Mouse (Mus musculus): ENCODE results near the gene Aes. TPM values are rescaled to one million over a fixed set of nuclear protein-coding genes. Genes with fewer than 3 reads are reported as not detected.

The Aes gene
- total RNA-seq, 2 experiments from 2014 or later: 1,011 to 1,083 TPM

GRCm38 (mm10) chr10:81568381-81569191 is 9.3 kb downstream of the Aes start:
- DNase-seq: peak; percentile 28 to 49

- DNase-seq: no peak
These were observed 10.4 kb downstream of the Aes start for GRCm38 (mm10) chr10:81569507-81570237.

GRCm38 (mm10) chr10:81570238-81570800 is 11.0 kb downstream of the Aes start:
- DNase-seq: no peak

GRCm38 (mm10) chr10:81570831-81571500 is 11.7 kb downstream of the Aes start:
- DNase-seq: peak; percentile 93 to 95

GRCm38 (mm10) chr10:81571501-81571876 is 12.2 kb downstream of the Aes start:
- DNase-seq: peak; percentile 99 to 100

GRCm38 (mm10) chr10:81572133-81572671 is 12.9 kb downstream of the Aes start:
- peak in 1 of 2 experiments; percentile 38 for DNase-seq

- peak; percentile 80 to 83 for DNase-seq
These were observed 13.7 kb downstream of the Aes start for GRCm38 (mm10) chr10:81572975-81573374.

GRCm38 (mm10) chr10:81574081-81575056 is 15.1 kb downstream of the Aes start, which contains the start of gene Tle2:
TSS of gene Tle2 (plus strand) at chr10:81574561.
- no peak for DNase-seq

GRCm38 (mm10) chr10:81575208-81575631 is 15.9 kb downstream of the Aes start:
- peak; percentile 62 to 65 for DNase-seq

GRCm38 (mm10) chr10:81575695-81576094 is 16.4 kb downstream of the Aes start:
- DNase-seq: peak in 1 of 2 experiments; percentile 45

GRCm38 (mm10) chr10:81579967-81580366 is 20.7 kb downstream of the Aes start:
- no peak for DNase-seq

- DNase-seq: no peak
These were observed 21.3 kb downstream of the Aes start for GRCm38 (mm10) chr10:81580441-81581070.

- no peak for DNase-seq
These were observed 24.1 kb downstream of the Aes start for GRCm38 (mm10) chr10:81583347-81583746.

- no peak for DNase-seq
These were observed 29.5 kb downstream of the Aes start for GRCm38 (mm10) chr10:81588739-81589138.

- DNase-seq: no peak
These were observed 32.6 kb downstream of the Aes start for GRCm38 (mm10) chr10:81591846-81592245.

GRCm38 (mm10) chr10:81592631-81593030 is 33.3 kb downstream of the Aes start:
- DNase-seq: no peak

GRCm38 (mm10) chr10:81593223-81593622 is 33.9 kb downstream of the Aes start:
- DNase-seq: no peak

GRCm38 (mm10) chr10:81593935-81594334 is 34.6 kb downstream of the Aes start:
- DNase-seq: no peak

- DNase-seq: no peak
These were observed 36.3 kb downstream of the Aes start for GRCm38 (mm10) chr10:81595599-81595998.

GRCm38 (mm10) chr10:81596611-81597010 is 37.3 kb downstream of the Aes start:
- peak; percentile 69 to 72 for DNase-seq

All from heart, adult 18-20 months (tissue).